Mouse (Mus musculus) megakaryocyte-erythroid progenitor cell, adult 5-6 weeks (primary cell): ENCODE data around the gene Ajm1. TPM values are rescaled to one million over a fixed set of nuclear protein-coding genes. Genes with fewer than 3 reads are reported as not detected.

Experiments used
- ATAC-seq: replicated peaks from 2 replicates; pipeline ENCODE4 v1.8.0; 2016; ENCODE audit warnings: mild to moderate bottlenecking, inconsistent platforms; ENCODE audit not compliant: severe bottlenecking, poor library complexity, low FRiP score, low TSS enrichment
- total RNA-seq, 2 experiments: library from RNA; stranded (forward) in 1 of 2; stranded (reverse) in 1 of 2; fragments of 200-1000, 215-1000 nt in 1 of 2; fragments of >200 nt in 1 of 2; fragmentation: Nextera tagmentation in 1 of 2; gene quantifications; 2 replicates each; pipeline ENCODE4 v1.2.3; 2014 to 2017

Gene Ajm1
- total RNA-seq, 2 experiments from 2014 or later = 0.09 TPM; not detected in 1

GRCm38 (mm10) chr2:25541644-25542367 lies 39.8 kb downstream of the Ajm1 start:
- ATAC-seq = no peak

- ATAC-seq = no peak
Observed at GRCm38 (mm10) chr2:25540541-25540948, 41.0 kb downstream of the Ajm1 start.

GRCm38 (mm10) chr2:25536531-25536930 lies 45.0 kb downstream of the Ajm1 start:
- no peak for ATAC-seq

- ATAC-seq = no peak
Observed at GRCm38 (mm10) chr2:25534866-25535182, 46.7 kb downstream of the Ajm1 start.

GRCm38 (mm10) chr2:25534178-25534865 lies 47.2 kb downstream of the Ajm1 start:
- peak; percentile 84 for ATAC-seq

GRCm38 (mm10) chr2:25533707-25534106 lies 47.9 kb downstream of the Ajm1 start:
- ATAC-seq = no peak

- ATAC-seq = no peak
Observed at GRCm38 (mm10) chr2:25526510-25527302, 54.9 kb downstream of the Ajm1 start.

Other genes with a start within 250 kb of the Ajm1 start
Only the 30 nearest of the 34 such genes appear.
- 9.7 and 12.7 TPM in 2 replicates for gene Uap1l1, start 216.1 kb downstream of the Ajm1 start, total RNA-seq (2014; fragmentation: Nextera tagmentation)
- 2.0 and 2.5 TPM in 2 replicates for gene Uap1l1, start 216.1 kb downstream of the Ajm1 start, total RNA-seq (2017)
- gene Sapcd2, start 209.4 kb downstream of the Ajm1 start, total RNA-seq (2014; fragmentation: Nextera tagmentation) = 18.4 and 19.0 TPM in 2 replicates
- gene Sapcd2, start 209.4 kb downstream of the Ajm1 start, total RNA-seq (2017) = 4.9 and 7.1 TPM in 2 replicates
- gene Entpd2, start 185.9 kb downstream of the Ajm1 start, total RNA-seq (2014; fragmentation: Nextera tagmentation) = not detected in 2 replicates
- not detected in 2 replicates for gene Entpd2, start 185.9 kb downstream of the Ajm1 start, total RNA-seq (2017)
- gene Npdc1, start 182.4 kb downstream of the Ajm1 start, total RNA-seq (2014; fragmentation: Nextera tagmentation) = not detected in 2 replicates
- not detected in 2 replicates for gene Npdc1, start 182.4 kb downstream of the Ajm1 start, total RNA-seq (2017)
- gene Fut7, start 158.5 kb downstream of the Ajm1 start, total RNA-seq (2014; fragmentation: Nextera tagmentation) = 3.4 and 6.3 TPM in 2 replicates
- gene Fut7, start 158.5 kb downstream of the Ajm1 start, total RNA-seq (2017) = 4.5 and 4.9 TPM in 2 replicates
- 34.7 and 38.3 TPM in 2 replicates for gene Abca2, start 153.1 kb downstream of the Ajm1 start, total RNA-seq (2014; fragmentation: Nextera tagmentation)
- gene Abca2, start 153.1 kb downstream of the Ajm1 start, total RNA-seq (2017) = 10.8 and 13.1 TPM in 2 replicates
- not detected in 2 replicates for gene Clic3, start 124.9 kb downstream of the Ajm1 start, total RNA-seq (2014; fragmentation: Nextera tagmentation)
- not detected in 2 replicates for gene Clic3, start 124.9 kb downstream of the Ajm1 start, total RNA-seq (2017)
- 34.5 and 36.3 TPM in 2 replicates for gene Paxx, start 120.7 kb downstream of the Ajm1 start, total RNA-seq (2014; fragmentation: Nextera tagmentation)
- 17.9 and 25.9 TPM in 2 replicates for gene Paxx, start 120.7 kb downstream of the Ajm1 start, total RNA-seq (2017)
- not detected in 2 replicates for gene Ptgds, start 111.7 kb downstream of the Ajm1 start, total RNA-seq (2014; fragmentation: Nextera tagmentation)
- not detected in 2 replicates for gene Ptgds, start 111.7 kb downstream of the Ajm1 start, total RNA-seq (2017)
- not detected in 2 replicates for gene Lcn12, start 87.8 kb downstream of the Ajm1 start, total RNA-seq (2014; fragmentation: Nextera tagmentation)
- not detected in 2 replicates for gene Lcn12, start 87.8 kb downstream of the Ajm1 start, total RNA-seq (2017)
- 50.4 and 64.5 TPM in 2 replicates for gene Fbxw5, start 81.0 kb downstream of the Ajm1 start, total RNA-seq (2014; fragmentation: Nextera tagmentation)
- 24.0 and 28.9 TPM in 2 replicates for gene Fbxw5, start 81.0 kb downstream of the Ajm1 start, total RNA-seq (2017)
- gene C8g, start 80.0 kb downstream of the Ajm1 start, total RNA-seq (2014; fragmentation: Nextera tagmentation) = 0.63 and 2.2 TPM in 2 replicates
- 0.76 and 3.3 TPM in 2 replicates for gene C8g, start 80.0 kb downstream of the Ajm1 start, total RNA-seq (2017)
- gene Traf2, start 34.8 kb downstream of the Ajm1 start, total RNA-seq (2014; fragmentation: Nextera tagmentation) = 19.2 and 22.4 TPM in 2 replicates
- gene Traf2, start 34.8 kb downstream of the Ajm1 start, total RNA-seq (2017) = 13.7 and 14.3 TPM in 2 replicates
- gene Edf1, start 23.9 kb downstream of the Ajm1 start, total RNA-seq (2014; fragmentation: Nextera tagmentation) = 151 and 209 TPM in 2 replicates
- gene Edf1, start 23.9 kb downstream of the Ajm1 start, total RNA-seq (2017) = 60.9 and 105 TPM in 2 replicates
- gene Mamdc4, start 6.9 kb downstream of the Ajm1 start, total RNA-seq (2014; fragmentation: Nextera tagmentation) = 6.5 and 8.1 TPM in 2 replicates
- 0.38 and 2.0 TPM in 2 replicates for gene Mamdc4, start 6.9 kb downstream of the Ajm1 start, total RNA-seq (2017)
- 36.5 and 43.2 TPM in 2 replicates for gene Phpt1, start 6.5 kb downstream of the Ajm1 start, total RNA-seq (2014; fragmentation: Nextera tagmentation)
- 19.1 and 25.2 TPM in 2 replicates for gene Phpt1, start 6.5 kb downstream of the Ajm1 start, total RNA-seq (2017)
- gene Rabl6, start 26.8 kb upstream of the Ajm1 start, total RNA-seq (2014; fragmentation: Nextera tagmentation) = 55.8 and 58.7 TPM in 2 replicates
- 58.5 and 92.0 TPM in 2 replicates for gene Rabl6, start 26.8 kb upstream of the Ajm1 start, total RNA-seq (2017)
- gene Ccdc183, start 35.9 kb upstream of the Ajm1 start, total RNA-seq (2014; fragmentation: Nextera tagmentation) = not detected in 2 replicates
- gene Ccdc183, start 35.9 kb upstream of the Ajm1 start, total RNA-seq (2017) = not detected in 2 replicates
- 2.1 and 3.0 TPM in 2 replicates for gene Tmem141, start 40.2 kb upstream of the Ajm1 start, total RNA-seq (2014; fragmentation: Nextera tagmentation)
- gene Tmem141, start 40.2 kb upstream of the Ajm1 start, total RNA-seq (2017) = 3.7 and 5.9 TPM in 2 replicates
- gene Fcna, start 46.3 kb upstream of the Ajm1 start, total RNA-seq (2014; fragmentation: Nextera tagmentation) = not detected in 2 replicates
- not detected in 2 replicates for gene Fcna, start 46.3 kb upstream of the Ajm1 start, total RNA-seq (2017)
- gene Lcn8, start 71.4 kb upstream of the Ajm1 start, total RNA-seq (2014; fragmentation: Nextera tagmentation) = not detected in 2 replicates
- gene Lcn8, start 71.4 kb upstream of the Ajm1 start, total RNA-seq (2017) = not detected in 2 replicates
- gene Lcn5, start 76.2 kb upstream of the Ajm1 start, total RNA-seq (2014; fragmentation: Nextera tagmentation) = not detected in 2 replicates
- gene Lcn5, start 76.2 kb upstream of the Ajm1 start, total RNA-seq (2017) = not detected in 2 replicates
- gene Lcn6, start 95.0 kb upstream of the Ajm1 start, total RNA-seq (2014; fragmentation: Nextera tagmentation) = not detected in 2 replicates
- not detected in 2 replicates for gene Lcn6, start 95.0 kb upstream of the Ajm1 start, total RNA-seq (2017)
- gene Lcn10, start 101.0 kb upstream of the Ajm1 start, total RNA-seq (2014; fragmentation: Nextera tagmentation) = not detected in 2 replicates
- gene Lcn10, start 101.0 kb upstream of the Ajm1 start, total RNA-seq (2017) = not detected in 2 replicates
- not detected in 2 replicates for gene Obp2a, start 118.3 kb upstream of the Ajm1 start, total RNA-seq (2014; fragmentation: Nextera tagmentation)
- not detected in 2 replicates for gene Obp2a, start 118.3 kb upstream of the Ajm1 start, total RNA-seq (2017)
- 2.8 and 7.9 TPM in 2 replicates for gene Bmyc, start 125.0 kb upstream of the Ajm1 start, total RNA-seq (2014; fragmentation: Nextera tagmentation)
- gene Bmyc, start 125.0 kb upstream of the Ajm1 start, total RNA-seq (2017) = 2.4 and 2.5 TPM in 2 replicates
- gene Obp2b, start 155.3 kb upstream of the Ajm1 start, total RNA-seq (2014; fragmentation: Nextera tagmentation) = not detected in 2 replicates
- not detected in 2 replicates for gene Obp2b, start 155.3 kb upstream of the Ajm1 start, total RNA-seq (2017)
- gene Lcn3, start 183.8 kb upstream of the Ajm1 start, total RNA-seq (2014; fragmentation: Nextera tagmentation) = not detected in 2 replicates
- gene Lcn3, start 183.8 kb upstream of the Ajm1 start, total RNA-seq (2017) = not detected in 2 replicates
- gene Lcn11, start 195.3 kb upstream of the Ajm1 start, total RNA-seq (2014; fragmentation: Nextera tagmentation) = not detected in 2 replicates
- not detected in 2 replicates for gene Lcn11, start 195.3 kb upstream of the Ajm1 start, total RNA-seq (2017)
- gene Gm13539, start 200.5 kb upstream of the Ajm1 start, total RNA-seq (2014; fragmentation: Nextera tagmentation) = not detected in 2 replicates
- gene Gm13539, start 200.5 kb upstream of the Ajm1 start, total RNA-seq (2017) = not detected in 2 replicates